Comparison of ENCODE assay signal across 9 mouse cellular contexts in genomic region chr17:57148994-57149803, GRCm38 (mm10). TPM values are rescaled to one million over a fixed set of nuclear protein-coding genes. Genes with fewer than 3 reads are reported as not detected.
DNase-seq lines count a peak whose midpoint lies in the region; ATAC-seq and TF ChIP-seq lines count a peak whose summit lies in the region.
"Had no signal": no experiment of that assay in that cellular context is flagged by ENCODE, and none has a peak within 500 bp of the region (broad histone marks: within the 10 kb centered on the region; RNA-seq: fewer than 3 reads in every experiment).

Gene Cd70, minus strand, starts transcription at chr17:57149777.

- H3K4me1 ChIP-seq in lung, embryonic 14.5 days (ENCODE audit: insufficient read depth), result no peaks in the 10 kb centered on the region
- H3K4me1 ChIP-seq in midbrain, embryonic 14.5 days (ENCODE audit: control insufficient read depth, insufficient read depth, low read length), result no peaks in the 10 kb centered on the region

- H3K27ac ChIP-seq in lung, embryonic 14.5 days (ENCODE audit: low read depth), result no peak within 1 kb of the TSS
- no peak within 1 kb of the TSS for H3K27ac ChIP-seq in midbrain, embryonic 14.5 days (replicated peaks; ENCODE audit: low read depth, low read length)

- H3K9ac ChIP-seq in lung, embryonic 14.5 days, result no peak within 1 kb of the TSS
- H3K9ac ChIP-seq in midbrain, embryonic 14.5 days (replicated peaks; ENCODE audit: low read length), result peak within 1 kb of the TSS; percentile 49

- WGBS in lung, embryonic 14.5 days, result 3% methylated on average over 39 of the region's 39 CpGs
- 3% methylated on average over 39 of the region's 39 CpGs for WGBS in midbrain, embryonic 14.5 days

- peak within 1 kb of the TSS; percentile 21 for H3K4me3 ChIP-seq in lung, embryonic 14.5 days (ENCODE audit: low read depth, low read length)
- H3K4me3 ChIP-seq in midbrain, embryonic 14.5 days (replicated peaks; ENCODE audit: low read depth, low read length), result peak within 1 kb of the TSS; percentile 36
- H3K4me3 ChIP-seq: myocyte had no signal

- no peaks in the 10 kb centered on the region for H3K9me3 ChIP-seq in lung, embryonic 14.5 days (ENCODE audit: low read depth, low read length)
- no peaks in the 10 kb centered on the region for H3K9me3 ChIP-seq in midbrain, embryonic 14.5 days (ENCODE audit: control insufficient read depth, low read length)

- no peak for ATAC-seq in lung, embryonic 14.5 days (ENCODE audit: insufficient read depth)
- peak; percentile 37 for ATAC-seq in granulocyte monocyte progenitor cell, adult 5-6 weeks (replicated peaks; ENCODE audit: poor library complexity, severe bottlenecking)
- 0 out of 2 replicates have a peak, but pooled peaks have one; percentile 20 for ATAC-seq in midbrain, embryonic 14.5 days (ENCODE audit: low FRiP score, low TSS enrichment)

- peaks cover 34% of the 10 kb centered on the region for H3K27me3 ChIP-seq in lung, embryonic 14.5 days (ENCODE audit: insufficient read depth, low read length)
- peaks cover 20% of the 10 kb centered on the region for H3K27me3 ChIP-seq in midbrain, embryonic 14.5 days (ENCODE audit: control insufficient read depth, insufficient read depth, low read length)

- DNase-seq in lung, embryonic 14.5 days, result peak; percentile 12
- no peak for DNase-seq in lung, postnatal 25 days (ENCODE audit: low spot score)
- peak; percentile 43 to 56 for DNase-seq in cerebellum, postnatal 25 days
- DNase-seq in midbrain, embryonic 14.5 days, result peak; percentile 43
- DNase-seq in thymus, postnatal 10 days (ENCODE audit: low spot score in 2 of 2), result no peak
- DNase-seq in ovary, postnatal 10 days (ENCODE audit: low spot score), result no peak
- DNase-seq in layer of hippocampus, adult 8-10 months (ENCODE audit: low spot score in 2 of 2), result no peak

- no peaks in the 10 kb centered on the region for H3K36me3 ChIP-seq in lung, embryonic 14.5 days (ENCODE audit: insufficient read depth)
- no peaks in the 10 kb centered on the region for H3K36me3 ChIP-seq in midbrain, embryonic 14.5 days (ENCODE audit: control insufficient read depth, insufficient read depth, low read length)

- peak within 1 kb of the TSS; percentile 57 for H3K4me2 ChIP-seq in lung, embryonic 14.5 days
- peak within 1 kb of the TSS; percentile 64 for H3K4me2 ChIP-seq in midbrain, embryonic 14.5 days (ENCODE audit: low read length)

- no peak for TF ChIP-seq CTCF in lung, embryonic 14.5 days (IDR thresholded peaks at IDR 0.05; ENCODE audit: low read depth)

RNA-seq across cellular contexts. Expression of gene Cd70, which starts in this region (rescaled TPM):
- not detected in 2 replicates for polyA plus RNA-seq in lung, embryonic 14.5 days (2014; fragmentation: Nextera tagmentation; extraction: Ambion mirVana)
- not detected in 2 replicates for total RNA-seq in granulocyte monocyte progenitor cell, adult 5-6 weeks (2014; fragmentation: Nextera tagmentation)
- not detected in 2 replicates for total RNA-seq in granulocyte monocyte progenitor cell, adult 5-6 weeks (2017)
- 1.1 and 1.4 TPM in 2 replicates for polyA plus RNA-seq in midbrain, embryonic 14.5 days (2014; fragmentation: Nextera tagmentation; extraction: Ambion mirVana)
- total RNA-seq in layer of hippocampus, adult 8-10 months (2022), result under 1 TPM in 1 of 4 experiments, not detected in 3; 0.55 TPM
- polyA plus RNA-seq: myocyte had no signal

Comparison
In these comparisons a context has a peak if more than half of its experiments do, and no peak if none do; other contexts are left out.
1. Peak in DNase-seq, H3K4me3 ChIP-seq and H3K4me2 ChIP-seq in lung, embryonic 14.5 days; RNA of the gene not detected or under 1 TPM.
2. Peak in ATAC-seq in granulocyte monocyte progenitor cell, adult 5-6 weeks; RNA of the gene not detected or under 1 TPM.
3. DNase-seq: peak in cerebellum, postnatal 25 days (2 of 2) and midbrain, embryonic 14.5 days (single experiment); none in lung, postnatal 25 days (single experiment), thymus, postnatal 10 days (0 of 2), ovary, postnatal 10 days (single experiment) and layer of hippocampus, adult 8-10 months (0 of 2).